Mouse (Mus musculus) myocyte (in vitro differentiated cells): ENCODE results near the gene Snx29.

Experiments used
- MAX ChIP-seq: IDR thresholded peaks from one replicate; pipeline ENCODE4 v1.6.1; 2011; ENCODE audit warnings: low read depth, mild to moderate bottlenecking, control low read depth
- POLR2A ChIP-seq: IDR thresholded peaks from one replicate; pipeline ENCODE4 v1.6.1; 2011; ENCODE audit warnings: low read depth, mild to moderate bottlenecking, control low read depth, moderate library complexity; ENCODE audit not compliant: insufficient read length
- USF1 ChIP-seq: IDR thresholded peaks from one replicate; pipeline ENCODE4 v1.6.1; 2011; ENCODE audit warnings: low read depth, mild to moderate bottlenecking, control low read depth, moderate library complexity

GRCm38 (mm10) chr16:11685264-11685663 lies 362.6 kb downstream of the Snx29 start:
- TF ChIP-seq POLR2A, result no peak
- no peak for TF ChIP-seq USF1
- no peak for TF ChIP-seq MAX
